Mouse (Mus musculus) CD4-positive helper T cell, adult 2 months (primary cell): Measurements from ENCODE around the gene Hist1h3e.

Source experiments
- DNase-seq: peaks from one replicate; pipeline ENCODE4 v3.0.0-alpha.2; 2012; ENCODE audit warnings: low read depth, missing footprints, low spot score

Hist1h3e gene

DNA sequence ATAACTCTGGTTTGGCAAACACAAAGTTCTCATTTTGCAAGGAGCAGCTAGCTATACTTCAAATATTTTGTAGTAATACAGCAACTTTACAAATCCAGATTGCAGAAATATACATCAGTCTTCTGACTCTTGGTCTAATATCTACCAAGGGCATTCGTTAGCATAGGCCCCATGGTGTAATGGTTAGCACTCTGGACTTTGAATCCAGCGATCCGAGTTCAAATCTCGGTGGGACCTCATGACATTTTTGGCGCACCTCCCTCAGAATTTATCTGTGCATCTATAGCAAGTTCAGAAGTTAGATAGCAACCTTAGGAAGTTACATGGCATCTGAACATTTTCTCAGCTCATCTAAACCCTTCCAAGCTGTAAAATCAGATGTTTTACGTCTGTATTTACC is 43.3 kb downstream of the Hist1h3e start:
- DNase-seq, result peak; percentile 85

DNA sequence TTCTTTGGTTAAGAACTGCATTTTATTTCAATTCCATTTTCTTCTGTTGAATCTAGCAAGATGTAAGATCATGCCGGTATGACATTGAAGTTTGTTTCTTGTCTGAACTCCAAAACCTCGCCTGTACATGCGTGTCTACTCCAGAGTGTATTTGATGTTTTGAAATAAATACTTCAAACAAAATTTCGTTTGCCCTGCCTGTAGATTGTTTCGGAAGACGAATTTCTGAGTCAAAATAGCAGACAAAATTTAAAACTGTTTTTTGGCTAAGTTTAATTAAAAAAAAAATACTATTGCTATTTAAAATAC is 43.9 kb downstream of the Hist1h3e start:
- no peak for DNase-seq

DNA sequence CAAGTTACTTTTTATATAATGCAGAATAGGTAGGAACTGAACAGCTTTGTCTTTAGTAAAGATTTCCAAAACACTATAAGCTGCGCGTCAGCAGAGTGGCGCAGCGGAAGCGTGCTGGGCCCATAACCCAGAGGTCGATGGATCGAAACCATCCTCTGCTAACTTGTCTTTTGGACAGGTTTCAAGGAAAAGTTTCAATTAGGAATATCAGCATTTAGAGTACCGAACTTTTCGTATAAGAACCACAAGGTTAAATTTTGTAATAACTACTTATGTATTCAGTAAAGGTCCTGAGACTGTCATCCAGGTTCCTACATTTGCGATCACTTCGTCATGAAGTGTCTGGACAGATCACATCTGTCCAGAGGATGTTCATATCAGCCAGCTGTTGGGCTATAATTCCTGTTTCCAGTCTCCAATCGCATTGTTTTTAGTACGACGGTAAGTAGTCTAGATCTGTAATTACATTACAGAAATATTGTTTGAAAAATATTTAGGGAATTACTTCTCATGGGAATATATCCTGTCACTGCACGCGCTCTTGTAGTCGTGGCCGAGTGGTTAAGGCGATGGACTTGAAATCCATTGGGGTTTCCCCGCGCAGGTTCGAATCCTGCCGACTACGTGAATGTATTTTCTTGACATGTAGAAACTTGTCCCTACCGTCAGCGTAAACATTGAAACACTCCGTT is 44.4 kb downstream of the Hist1h3e start:
- DNase-seq, result peak; percentile 89

DNA sequence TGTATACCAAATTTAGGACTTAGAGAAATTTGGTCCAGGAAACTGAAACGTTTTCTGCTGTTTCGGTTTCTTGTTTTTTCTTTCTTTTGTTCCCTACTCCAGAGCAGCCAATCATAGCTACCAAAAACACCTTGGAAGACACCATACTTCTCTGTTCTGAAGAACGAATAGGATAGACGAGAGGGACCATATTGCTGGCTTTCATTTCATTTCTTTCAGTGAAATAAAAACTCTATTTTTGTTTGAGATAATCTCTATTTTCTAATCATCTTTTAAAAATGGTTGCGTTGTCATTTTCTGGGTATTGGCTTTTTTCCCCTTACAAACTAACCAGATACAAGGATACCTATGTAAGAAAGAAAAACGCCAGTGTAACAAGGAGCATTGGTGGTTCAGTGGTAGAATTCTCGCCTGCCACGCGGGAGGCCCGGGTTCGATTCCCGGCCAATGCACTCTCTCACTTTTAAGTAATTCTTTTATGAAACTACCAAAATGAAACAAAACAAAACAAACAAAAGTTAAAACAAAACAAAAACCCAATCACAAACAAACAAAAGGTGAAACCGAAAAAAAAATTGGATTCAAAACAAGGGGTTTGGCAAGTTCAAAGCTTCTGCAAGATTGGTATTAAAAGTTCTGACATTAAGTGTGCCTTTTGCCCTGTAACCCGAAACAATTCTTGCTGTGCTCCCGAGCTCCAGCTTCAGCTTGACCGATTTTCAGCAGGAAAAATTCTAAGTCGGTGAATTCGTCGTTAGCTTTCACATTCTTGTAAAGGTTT is 45.2 kb downstream of the Hist1h3e start:
- peak; percentile 88 for DNase-seq

DNA sequence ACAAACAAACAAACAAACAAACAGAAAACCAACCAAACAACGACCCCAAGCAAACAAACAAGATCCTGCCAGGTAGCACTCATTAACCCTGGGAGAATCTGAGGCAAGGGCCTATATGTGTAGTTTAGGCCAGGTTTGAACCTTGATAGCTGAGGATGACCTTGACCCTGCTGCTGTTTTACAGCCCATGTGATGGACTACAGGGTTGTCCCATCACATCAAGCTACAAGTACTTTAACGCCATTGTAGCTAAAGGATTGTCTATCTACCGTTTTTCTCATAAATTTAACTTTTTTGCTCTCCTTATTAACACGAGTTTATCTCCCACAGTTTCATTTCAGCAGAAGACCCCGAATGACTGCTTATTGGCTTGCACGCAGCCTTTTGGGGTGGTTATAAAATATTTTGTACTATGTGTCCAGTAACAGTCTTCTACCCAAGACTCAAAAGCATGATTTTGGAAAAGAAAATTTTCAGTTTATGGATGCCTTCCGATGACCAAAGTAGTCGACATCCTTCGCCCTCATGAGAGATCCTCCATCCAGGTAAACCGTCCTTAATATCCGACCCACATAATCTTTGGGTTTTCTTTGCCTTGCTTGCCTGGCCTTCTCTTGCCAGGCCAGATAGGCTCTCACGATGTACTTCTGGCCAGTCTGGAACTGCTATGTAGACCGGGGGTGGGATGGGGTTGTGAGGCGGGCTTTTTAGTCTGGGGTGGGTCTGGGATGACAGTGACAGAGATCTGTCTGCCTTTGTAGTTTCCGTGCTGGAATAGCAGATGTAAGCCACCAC is 46.1 kb downstream of the Hist1h3e start:
- DNase-seq, result no peak

DNA sequence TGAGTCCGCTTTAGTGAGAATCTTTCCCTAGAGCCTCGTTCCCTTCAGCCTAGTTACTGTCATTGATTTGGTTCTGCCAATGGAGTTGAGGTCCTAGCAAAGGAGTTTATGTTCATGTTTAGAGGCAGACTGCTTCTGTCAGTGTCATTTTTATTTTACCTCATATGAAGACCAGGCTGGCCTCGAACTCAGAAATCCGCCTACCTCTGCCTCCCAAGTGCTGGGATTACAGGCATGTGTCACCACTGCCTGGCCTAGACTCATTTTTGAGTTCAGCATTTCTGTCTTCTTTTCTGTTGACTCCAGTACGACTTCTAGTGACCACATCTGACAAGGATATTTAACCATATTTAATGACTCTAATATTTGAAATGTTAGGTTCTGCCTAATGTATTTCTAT is 46.9 kb downstream of the Hist1h3e start:
- DNase-seq, result no peak

DNA sequence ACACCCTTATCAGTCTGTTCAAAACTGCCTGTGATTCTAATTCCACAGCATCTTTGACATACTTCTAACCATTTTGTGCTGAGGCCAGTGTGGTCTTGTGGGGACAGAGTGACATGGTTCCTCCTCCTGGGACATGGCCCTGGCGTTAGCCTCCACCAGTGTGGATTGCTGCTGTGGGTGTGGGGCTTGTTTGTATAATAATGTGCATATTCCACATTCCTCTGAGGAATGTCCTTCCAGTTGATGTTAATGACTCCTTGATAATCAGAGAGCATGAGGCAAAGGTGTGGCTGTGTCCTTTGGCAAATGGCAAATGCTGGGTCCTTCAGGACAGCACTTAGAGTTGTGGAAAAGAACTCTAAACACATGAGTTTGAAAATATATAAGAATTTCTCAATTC is 48.7 kb downstream of the Hist1h3e start:
- DNase-seq, result no peak
